Mouse (Mus musculus) NIH3T3 (cell line): ENCODE data around the gene Spic.
"Not testable (repeated sequence)": the region's sequence is repeated elsewhere in the genome, so short reads cannot be mapped to it uniquely, and the experiment has no call there.

Source experiments
- DNase-seq: peaks from one replicate; pipeline ENCODE4 v3.0.0-alpha.2; 2012; ENCODE audit warnings: low read depth

The Spic gene

GRCm38 (mm10) chr10:88684925-88685324 lies at the start of gene Spic:
TSS of gene Spic (minus strand) at chr10:88685015.
- no peak for DNase-seq

DNA sequence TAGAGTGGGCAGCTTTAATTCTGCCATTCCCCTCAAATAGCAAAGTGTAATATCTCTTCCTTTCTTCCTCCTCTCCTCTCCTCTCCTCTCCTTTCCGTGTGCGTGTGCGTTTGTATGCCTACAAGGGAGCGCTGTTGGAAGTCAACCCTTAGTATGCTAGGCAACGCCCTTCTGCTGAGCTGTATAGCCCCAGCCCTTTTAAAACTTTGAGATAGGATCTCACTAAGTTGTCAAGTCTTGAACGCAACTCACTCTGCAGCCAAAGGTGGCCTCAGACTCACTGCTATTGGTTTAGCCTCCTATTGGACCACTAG lies 47.5 kb upstream of the Spic start:
- DNase-seq = peak; percentile 55

DNA sequence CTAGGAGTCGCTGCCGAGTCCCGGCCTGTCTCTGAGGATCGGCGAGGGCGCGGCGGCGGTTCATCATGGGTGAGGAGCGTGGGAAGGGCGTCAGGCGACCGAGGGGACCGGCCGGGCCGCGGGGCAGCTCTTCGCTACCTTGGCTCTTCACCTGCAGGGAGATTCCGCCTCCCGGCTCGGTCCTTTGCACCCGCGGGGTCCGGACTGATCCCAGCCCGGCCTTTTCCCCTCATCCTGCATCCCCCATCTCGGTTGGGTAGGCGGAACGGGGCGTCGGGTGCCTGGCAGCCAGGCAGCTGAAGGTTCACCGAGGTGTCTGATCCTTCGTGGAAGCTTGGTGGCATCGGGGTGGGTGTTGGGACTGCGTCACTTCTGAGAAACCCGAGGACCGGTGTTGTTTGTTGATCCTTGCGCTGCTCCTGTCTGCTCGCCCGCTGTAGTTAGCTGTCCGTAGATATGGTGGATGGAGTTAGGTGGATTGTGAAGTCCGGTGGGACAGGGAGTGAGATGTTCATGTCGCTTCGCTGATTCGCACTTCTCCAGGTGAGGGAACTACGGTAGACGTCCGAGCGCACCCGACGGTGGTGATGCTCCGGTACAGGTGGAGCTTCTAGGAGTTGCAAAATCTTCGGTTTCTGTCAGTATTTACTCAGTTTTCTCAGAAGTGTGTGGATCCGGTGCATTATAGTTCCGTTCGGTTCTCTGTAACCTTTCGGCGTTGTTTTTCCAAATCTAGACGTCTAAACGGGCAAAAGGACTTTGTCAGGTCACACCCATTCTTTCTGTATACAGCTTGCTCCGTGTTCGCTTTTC lies 46.9 kb upstream of the Spic start:
- DNase-seq = no peak

DNA sequence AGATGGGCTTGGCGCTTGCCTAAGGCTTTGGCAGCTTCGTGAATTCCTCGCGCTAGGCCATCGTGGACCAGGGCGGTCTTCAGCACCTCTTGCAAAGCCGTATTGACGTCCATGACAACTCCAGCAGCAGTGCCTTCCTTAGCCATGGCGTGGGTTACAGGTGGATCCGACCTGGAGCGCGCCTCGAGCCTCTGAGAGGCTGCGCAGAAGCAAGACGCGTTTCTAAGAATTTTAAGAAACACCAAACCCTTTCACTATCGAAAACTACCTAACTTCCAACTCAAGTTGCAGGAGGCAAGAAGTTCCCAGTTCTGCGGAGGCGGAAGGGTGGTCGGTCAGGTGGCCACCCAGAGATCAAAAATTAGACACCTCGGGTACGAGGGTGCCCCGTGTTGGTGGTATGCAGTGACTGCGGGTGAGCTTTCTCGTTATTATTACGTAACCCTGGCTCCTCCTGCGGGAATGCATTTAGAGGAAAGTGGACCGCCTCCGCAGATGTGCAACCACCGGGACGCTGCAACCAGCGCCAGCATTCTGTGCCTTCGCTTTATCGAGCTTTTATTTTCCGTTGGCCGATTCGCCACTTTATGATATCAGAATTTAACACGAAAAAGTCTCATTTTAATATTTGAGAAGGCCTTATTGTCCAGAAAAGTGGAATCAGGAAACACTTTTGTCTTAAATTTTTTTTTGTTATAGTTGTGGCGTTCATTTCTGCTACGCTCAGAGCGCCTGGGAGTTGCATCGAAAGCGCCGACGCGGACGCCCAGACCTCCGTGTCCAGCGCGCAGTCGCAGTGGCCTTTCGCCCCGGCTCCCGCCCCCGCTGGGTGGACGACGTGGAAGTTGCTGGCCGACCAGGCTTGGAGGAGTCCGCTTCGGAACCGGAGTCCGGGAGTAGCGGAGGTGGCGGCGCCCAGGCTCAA lies 46.0 kb upstream of the Spic start, which contains the start of gene Arl1:
Gene Arl1, plus strand, starts transcription at position 288 of the 925 bp plus-strand sequence.
- DNase-seq = peak; percentile 97

GRCm38 (mm10) chr10:88728166-88728565 lies 43.4 kb upstream of the Spic start:
- DNase-seq = peak; percentile 71

GRCm38 (mm10) chr10:88727128-88727527 lies 42.3 kb upstream of the Spic start:
- DNase-seq = peak; percentile 90

GRCm38 (mm10) chr10:88725343-88725742 lies 40.5 kb upstream of the Spic start:
- DNase-seq = peak; percentile 75

- peak; percentile 36 for DNase-seq
Measured at GRCm38 (mm10) chr10:88719618-88720017, 34.8 kb upstream of the Spic start.

GRCm38 (mm10) chr10:88717756-88718025 lies 32.9 kb upstream of the Spic start:
- DNase-seq = no peak

GRCm38 (mm10) chr10:88716986-88717755 lies 32.4 kb upstream of the Spic start:
- no peak for DNase-seq

GRCm38 (mm10) chr10:88715621-88716020 lies 30.8 kb upstream of the Spic start:
- DNase-seq = no peak

DNA sequence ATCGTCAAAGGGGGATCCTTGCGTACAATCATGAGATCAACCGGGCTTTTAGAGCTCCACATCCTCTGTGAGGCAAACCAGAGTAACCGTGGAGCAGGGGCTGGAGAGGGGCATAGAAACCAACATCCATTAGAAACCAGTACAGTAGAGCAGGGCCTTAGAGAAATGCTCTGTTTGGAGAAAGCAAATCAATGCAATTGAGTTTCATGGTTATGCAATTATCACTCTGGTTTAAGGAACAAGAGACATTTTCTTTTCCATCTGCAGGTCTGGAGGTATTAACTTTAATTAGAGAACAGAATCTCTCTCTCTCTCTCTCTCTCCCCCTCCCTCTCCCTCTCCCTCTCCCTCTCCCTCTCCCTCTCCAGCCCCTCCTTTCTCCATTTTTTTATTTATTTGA lies 29.9 kb upstream of the Spic start:
- no peak for DNase-seq

DNA sequence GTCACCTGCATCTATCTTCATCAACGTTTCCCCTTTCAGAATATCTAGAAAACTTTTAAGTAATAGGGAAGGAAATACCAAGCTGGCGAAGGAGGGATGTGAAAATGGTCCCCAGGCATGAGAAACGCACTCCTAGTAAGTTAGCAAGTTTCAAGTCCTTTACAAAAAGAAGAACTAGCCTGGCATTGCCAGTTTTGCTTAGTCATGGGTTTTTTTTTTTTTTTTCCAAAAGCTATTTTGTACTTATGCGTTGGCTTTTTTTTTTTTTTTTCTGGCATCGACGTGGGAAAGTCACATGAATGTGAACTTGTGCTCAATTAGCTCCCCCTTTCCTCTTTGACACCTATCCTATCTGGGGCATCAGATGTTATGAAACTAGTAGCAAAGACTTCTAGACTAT lies 27.5 kb upstream of the Spic start:
- peak; percentile 29 for DNase-seq

- peak; percentile 85 for DNase-seq
Measured at GRCm38 (mm10) chr10:88708671-88709523, 24.1 kb upstream of the Spic start.

DNA sequence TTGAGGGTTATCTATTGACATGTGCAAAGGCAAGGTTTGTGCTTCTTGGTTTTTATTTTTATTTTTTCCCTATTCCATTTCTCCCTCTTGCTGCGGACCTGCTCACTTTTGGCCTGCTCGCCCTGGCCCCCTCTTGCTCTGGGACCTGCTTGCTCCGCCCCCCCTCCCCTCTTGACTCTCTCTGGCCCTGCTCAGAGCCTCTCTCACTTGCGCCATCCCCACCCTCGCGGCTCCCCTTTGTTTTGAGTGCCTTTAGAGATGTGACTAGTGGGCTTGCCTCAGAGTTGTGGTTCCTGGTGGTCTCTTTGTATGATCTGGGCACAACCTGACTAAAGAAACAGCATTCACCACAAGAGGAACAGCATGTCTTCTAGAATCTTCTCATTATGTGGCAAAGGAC lies 16.1 kb upstream of the Spic start:
- no peak for DNase-seq

GRCm38 (mm10) chr10:88682904-88683563 lies 1.8 kb downstream of the Spic start:
- no peak for DNase-seq

DNA sequence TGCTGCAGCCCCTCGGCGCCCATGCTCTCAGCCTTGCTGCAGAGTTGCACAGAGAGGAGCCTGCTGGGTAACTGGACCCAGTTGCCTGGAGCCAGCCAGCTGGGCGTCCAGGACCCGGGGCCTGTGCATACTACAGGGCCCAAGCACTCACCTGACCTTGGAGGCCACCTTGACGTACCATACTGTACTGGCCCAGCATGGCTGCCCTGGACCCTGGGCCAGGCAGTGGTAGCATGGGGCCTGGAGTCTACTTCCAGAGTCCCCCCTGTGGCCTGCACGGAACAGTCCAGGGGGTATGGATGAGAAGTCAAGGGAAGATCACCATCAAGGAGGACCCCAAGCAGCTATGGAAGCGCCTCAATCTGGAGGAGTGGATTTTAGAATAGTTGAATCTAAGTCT lies 12.0 kb downstream of the Spic start:
- no peak for DNase-seq

GRCm38 (mm10) chr10:88672123-88672522 lies 12.7 kb downstream of the Spic start:
- no peak for DNase-seq

GRCm38 (mm10) chr10:88669719-88670118 lies 15.1 kb downstream of the Spic start:
- peak; percentile 45 for DNase-seq

DNA sequence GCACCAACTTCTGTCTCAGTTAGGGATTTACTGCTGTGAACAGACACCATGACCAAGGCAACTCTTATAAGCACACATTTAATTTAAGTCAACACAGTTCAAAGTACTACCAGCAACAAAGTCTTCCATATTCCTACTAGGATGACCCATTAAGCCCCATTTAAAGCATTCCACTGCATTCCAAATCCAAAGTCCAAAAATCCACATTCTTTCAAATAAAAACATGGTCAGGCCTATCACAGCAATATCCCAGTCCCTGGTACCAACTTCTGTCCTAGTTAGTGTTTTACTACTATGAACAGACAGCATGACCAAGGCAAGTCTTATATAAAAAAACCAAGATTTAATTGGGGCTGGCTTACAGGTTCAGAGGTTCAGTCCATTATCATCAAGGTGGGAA lies 21.0 kb downstream of the Spic start:
- not testable (repeated sequence) for DNase-seq

DNA sequence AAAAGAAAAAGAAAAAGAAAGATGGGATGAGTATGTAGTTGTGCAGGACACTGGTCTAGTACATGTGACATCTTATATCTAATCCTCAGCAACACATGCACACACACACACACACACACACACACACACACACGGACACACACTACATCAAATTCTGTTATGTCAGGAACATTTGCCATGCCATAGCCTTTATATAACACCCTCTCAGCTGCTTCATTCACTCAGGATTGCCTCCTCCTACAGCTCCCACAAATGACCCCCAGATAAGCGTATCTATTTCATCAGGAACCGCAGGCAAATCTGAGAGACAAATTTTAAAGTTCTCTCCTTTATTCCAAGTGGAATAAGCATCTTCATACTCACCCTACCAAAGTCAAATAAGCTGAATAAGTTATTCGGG lies 25.9 kb downstream of the Spic start:
- no peak for DNase-seq
